Mouse (Mus musculus) forebrain, postnatal 0 days (tissue): ENCODE measurements at regions not wholly inside any gene's neighbourhood (a gene's known extent, or its start where the extent isn't known, plus 50 kb on each side); places are given as distances from the start of the nearest gene placed in this dataset.

ENCODE experiments used
- ATAC-seq: fragments of 200-750 bp; cut with Nextera tagmentation; 2 replicates; pipeline ENCODE4 v1.8.0; 2017; ENCODE audit warnings: mild to moderate bottlenecking, moderate library complexity
- DNase-seq: peaks from one replicate; pipeline ENCODE4 v3.0.0-alpha.2; 2015
- H3K27ac ChIP-seq: fragments of 300-500 bp; sonication (generic); 2 replicates; pipeline ENCODE4 v1.5.1; 2014; ENCODE audit warnings: low read depth, mild to moderate bottlenecking, antibody characterized with exemption, low read length, moderate library complexity, mixed read lengths
- H3K27me3 ChIP-seq: fragments of 300-500 bp; sonication (generic); 2 replicates; pipeline ENCODE4 v1.6.1; 2014; ENCODE audit warnings: mild to moderate bottlenecking, low read length, mixed read lengths; ENCODE audit not compliant: insufficient read depth
- H3K36me3 ChIP-seq: fragments of 300-500 bp; sonication (generic); 2 replicates; pipeline ENCODE4 v1.6.1; 2014; ENCODE audit warnings: mild to moderate bottlenecking, moderate library complexity; ENCODE audit not compliant: insufficient read depth
- H3K4me1 ChIP-seq: fragments of 300-500 bp; sonication (generic); 2 replicates; pipeline ENCODE4 v1.6.1; 2014; ENCODE audit warnings: antibody characterized with exemption; ENCODE audit not compliant: insufficient read depth
- H3K4me2 ChIP-seq: fragments of 300-500 bp; sonication (generic); 2 replicates; pipeline ENCODE4 v1.6.1; 2014; ENCODE audit warnings: low read depth, mild to moderate bottlenecking, moderate library complexity
- H3K4me3 ChIP-seq: fragments of 300-500 bp; sonication (generic); 2 replicates; pipeline ENCODE4 v1.5.1; 2014; ENCODE audit warnings: low read depth, low read length, mixed read lengths
- H3K9ac ChIP-seq: fragments of 300-500 bp; sonication (generic); 2 replicates; pipeline ENCODE4 v1.6.1; 2014; ENCODE audit warnings: mild to moderate bottlenecking
- H3K9me3 ChIP-seq: fragments of 300-500 bp; sonication (generic); 2 replicates; pipeline ENCODE4 v1.6.1; 2016; ENCODE audit warnings: low read length
- CTCF ChIP-seq: sonication (generic); IDR thresholded peaks from 2 replicates; pipeline ENCODE4 v1.5.1; 2016; ENCODE audit warnings: antibody characterized with exemption, control low read depth, low read depth
- WGBS: fragments of 180-500 bp; shearing (Covaris S2); extraction: QIAGEN DNeasy Blood & Tissue Kit; methylation state at CpG from one replicate; pipeline ENCODE4 v1.1.7; 2014; 5-methylcytosine and 5-hydroxymethylcytosine counted together

DNA sequence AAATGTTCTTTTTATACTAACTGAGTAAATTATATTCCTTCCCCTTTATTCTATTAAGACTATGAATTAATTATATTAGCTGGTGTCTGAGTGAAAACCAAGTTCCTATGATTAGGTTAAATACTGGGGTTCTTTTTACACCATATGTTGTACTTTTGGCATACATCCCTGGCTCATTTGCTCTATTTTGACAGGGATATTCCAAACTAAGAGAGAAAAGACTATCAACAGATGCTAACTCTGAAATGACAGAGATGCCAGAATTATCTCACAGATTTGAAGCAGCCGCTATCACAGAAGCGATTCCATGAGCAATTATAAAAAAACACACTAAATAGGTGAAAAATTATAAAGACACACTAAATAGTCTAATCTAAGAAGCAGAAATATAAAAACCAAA, 119.0 kb upstream of the Irx4 start:
- peak; percentile 25 for DNase-seq
- 54% methylated on average over 2 of the region's 2 CpGs for WGBS

GRCm38 (mm10) chr13:73158016-73158415, 102.3 kb upstream of the Irx4 start:
- no peak for ATAC-seq
- H3K4me1 ChIP-seq = peaks cover 7% of the 10 kb centered on the region; the same call in 1 of the 2 replicates
- H3K9me3 ChIP-seq = no peaks in the 10 kb centered on the region
- TF ChIP-seq CTCF = no peak
- H3K4me3 ChIP-seq = no peak overlapping the region
- DNase-seq = peak; percentile 18
- no peaks in the 10 kb centered on the region for H3K36me3 ChIP-seq
- H3K9ac ChIP-seq = no peak overlapping the region
- 62% methylated on average over 7 of the region's 7 CpGs for WGBS
- H3K27ac ChIP-seq = no peak overlapping the region
- no peak overlapping the region for H3K4me2 ChIP-seq
- H3K27me3 ChIP-seq = no peaks in the 10 kb centered on the region; the same call in 1 of the 2 replicates

More for the DNA sequence above, 119.0 kb upstream of the Irx4 start:
- Histone ChIP-seq H3K4me3 (no peak overlapping the region), H3K4me2 (no peak overlapping the region), H3K27ac (no peak overlapping the region), H3K36me3 (no peaks in the 10 kb centered on the region), H3K9ac (no peak overlapping the region), H3K9me3 (no peaks in the 10 kb centered on the region), H3K27me3 (no peaks in the 10 kb centered on the region), H3K4me1 (no peaks in the 10 kb centered on the region)
- TF ChIP-seq CTCF = no peak
- ATAC-seq = no peak; the same call in 1 of the 2 replicates

- no peak for DNase-seq
- peaks cover 7% of the 10 kb centered on the region; the same call in 1 of the 2 replicates for H3K4me1 ChIP-seq
- H3K27ac ChIP-seq = no peak overlapping the region
- H3K27me3 ChIP-seq = no peaks in the 10 kb centered on the region; the same call in 1 of the 2 replicates
- H3K4me3 ChIP-seq = no peak overlapping the region
- no peak overlapping the region for H3K9ac ChIP-seq
- WGBS = 46% methylated on average over 7 of the region's 7 CpGs
- no peaks in the 10 kb centered on the region for H3K36me3 ChIP-seq
- TF ChIP-seq CTCF = no peak
- ATAC-seq = no peak
- no peaks in the 10 kb centered on the region for H3K9me3 ChIP-seq
- no peak overlapping the region for H3K4me2 ChIP-seq
Measured at GRCm38 (mm10) chr13:73159454-73159853, 100.8 kb upstream of the Irx4 start.

- no peaks in the 10 kb centered on the region for H3K36me3 ChIP-seq
- H3K27me3 ChIP-seq = no peaks in the 10 kb centered on the region; the same call in 1 of the 2 replicates
- H3K27ac ChIP-seq = no peak overlapping the region
- ATAC-seq (peak; percentile 53), DNase-seq (no peak)
- TF ChIP-seq CTCF = no peak
- H3K9ac ChIP-seq = peak overlapping the region; percentile 26
- H3K4me2 ChIP-seq = peak overlapping the region; percentile 57
- 6% methylated on average over 9 of the region's 9 CpGs for WGBS
- H3K9me3 ChIP-seq = no peaks in the 10 kb centered on the region
- H3K4me1 ChIP-seq = peaks cover 7% of the 10 kb centered on the region; the same call in 1 of the 2 replicates
- H3K4me3 ChIP-seq = peak overlapping the region; percentile 29
Measured at GRCm38 (mm10) chr13:73159865-73160264, 100.4 kb upstream of the Irx4 start.

DNA sequence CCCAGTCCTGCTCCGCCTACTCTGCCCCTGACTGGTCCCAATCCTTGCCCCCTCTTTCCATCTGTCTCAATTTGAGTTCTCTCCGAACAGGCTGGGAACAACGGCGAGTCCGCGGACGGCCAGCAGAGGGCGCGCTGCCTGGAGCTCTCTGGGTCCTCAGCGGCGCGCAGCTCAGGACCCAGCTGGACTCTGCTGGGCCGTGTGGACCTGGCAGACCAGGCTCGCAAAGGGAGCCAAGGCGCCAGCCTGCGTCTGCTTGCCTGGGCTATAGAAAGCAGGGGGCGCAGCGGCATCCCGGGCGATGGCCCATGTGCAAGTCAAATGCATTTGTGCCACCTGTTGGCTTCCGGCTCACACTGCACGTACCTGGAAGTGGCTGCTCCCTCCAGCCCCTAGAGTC, 100.0 kb upstream of the Irx4 start:
- no peak overlapping the region for H3K27ac ChIP-seq

DNA sequence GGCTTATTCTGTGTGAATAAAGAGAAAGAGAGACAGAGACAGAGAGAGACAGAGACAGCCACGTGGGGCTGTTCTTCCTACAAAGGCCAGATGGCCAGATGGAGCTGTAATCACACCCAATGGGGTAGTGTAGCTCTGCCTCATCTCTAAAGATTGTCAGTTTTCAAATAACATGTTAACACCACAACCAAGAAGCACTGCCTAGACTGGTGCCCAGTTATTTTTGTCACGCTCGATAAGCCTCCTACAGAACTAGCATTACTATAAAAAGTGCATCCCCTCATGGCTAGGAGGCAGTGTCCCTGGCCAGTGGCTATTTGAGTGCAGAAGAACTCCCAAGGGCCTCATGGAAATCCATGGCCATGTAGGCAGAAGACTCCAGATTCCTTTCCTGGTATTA, 90.0 kb upstream of the Irx4 start:
- TF ChIP-seq CTCF = no peak
- H3K27me3 ChIP-seq = no peaks in the 10 kb centered on the region
- H3K27ac ChIP-seq = no peak overlapping the region
- no peak overlapping the region for H3K4me3 ChIP-seq
- no peak overlapping the region for H3K9ac ChIP-seq
- no peaks in the 10 kb centered on the region for H3K9me3 ChIP-seq
- ATAC-seq (no peak), DNase-seq (no peak)
- no peaks in the 10 kb centered on the region for H3K36me3 ChIP-seq
- WGBS = 63% methylated on average over 3 of the region's 3 CpGs
- H3K4me1 ChIP-seq = no peaks in the 10 kb centered on the region
- H3K4me2 ChIP-seq = no peak overlapping the region

More for the DNA sequence above, 100.0 kb upstream of the Irx4 start:
- Histone ChIP-seq H3K4me1 (peaks cover 7% of the 10 kb centered on the region; the same call in 1 of the 2 replicates), H3K27me3 (no peaks in the 10 kb centered on the region; the same call in 1 of the 2 replicates), H3K4me3 (peak overlapping the region; percentile 29), H3K9me3 (no peaks in the 10 kb centered on the region), H3K4me2 (peak overlapping the region; percentile 57), H3K9ac (peak overlapping the region; percentile 26), H3K36me3 (no peaks in the 10 kb centered on the region)
- TF ChIP-seq CTCF = peak; percentile 94
- peak; percentile 86 for DNase-seq
- WGBS = under 1% methylated on average over 22 of the region's 22 CpGs
- peak; percentile 96 for ATAC-seq

GRCm38 (mm10) chr13:73207931-73208448, 52.3 kb upstream of the Irx4 start:
- Histone ChIP-seq H3K36me3 (no peaks in the 10 kb centered on the region), H3K27me3 (no peaks in the 10 kb centered on the region), H3K9ac (no peak overlapping the region), H3K4me3 (no peak overlapping the region), H3K4me1 (no peaks in the 10 kb centered on the region), H3K27ac (no peak overlapping the region), H3K4me2 (no peak overlapping the region), H3K9me3 (no peaks in the 10 kb centered on the region)
- TF ChIP-seq CTCF = no peak
- ATAC-seq (no peak), DNase-seq (no peak)
- WGBS = 71% methylated on average over 3 of the region's 3 CpGs
